Mouse (Mus musculus): ENCODE results near the gene Msh3.
"Not testable (repeated sequence)": the region's sequence is repeated elsewhere in the genome, so short reads cannot be mapped to it uniquely, and the experiment has no call there.

The Msh3 gene

GRCm38 (mm10) chr13:92354456-92355271, at the start of gene Msh3, which contains the start of gene Dhfr:
Gene Msh3 (minus strand): TSS chr13:92355003.
Gene Dhfr (plus strand): TSS chr13:92354726.
- DNase-seq (ENCODE audit: low spot score in 2 of 2): peak; percentile 91 to 96

- DNase-seq (ENCODE audit: low spot score in 2 of 2): no peak
These were observed 48.7 kb upstream of the Msh3 start for GRCm38 (mm10) chr13:92403496-92403895.

GRCm38 (mm10) chr13:92402063-92402462, 47.3 kb upstream of the Msh3 start:
- no peak for DNase-seq (ENCODE audit: low spot score in 2 of 2)

- DNase-seq (ENCODE audit: low spot score in 2 of 2): no peak
These were observed 43.9 kb upstream of the Msh3 start for GRCm38 (mm10) chr13:92398491-92399384.

GRCm38 (mm10) chr13:92393047-92393661, 38.4 kb upstream of the Msh3 start:
- no peak for DNase-seq (ENCODE audit: low spot score in 2 of 2)

- no peak for DNase-seq (ENCODE audit: low spot score in 2 of 2)
These were observed 32.6 kb upstream of the Msh3 start for GRCm38 (mm10) chr13:92387367-92387766.

- not testable (repeated sequence) for DNase-seq (ENCODE audit: low spot score in 2 of 2)
These were observed 16.7 kb upstream of the Msh3 start for GRCm38 (mm10) chr13:92371466-92371865.

GRCm38 (mm10) chr13:92370811-92371210, 16.0 kb upstream of the Msh3 start:
- no peak for DNase-seq (ENCODE audit: low spot score in 2 of 2)

- DNase-seq (ENCODE audit: low spot score in 2 of 2): no peak
These were observed 10.5 kb upstream of the Msh3 start for GRCm38 (mm10) chr13:92365312-92365711.

GRCm38 (mm10) chr13:92361609-92362008, 6.8 kb upstream of the Msh3 start:
- no peak for DNase-seq (ENCODE audit: low spot score in 2 of 2)

- DNase-seq (ENCODE audit: low spot score in 2 of 2): no peak
These were observed 2.8 kb upstream of the Msh3 start for GRCm38 (mm10) chr13:92357644-92358043.

- no peak for DNase-seq (ENCODE audit: low spot score in 2 of 2)
These were observed 1.6 kb upstream of the Msh3 start for GRCm38 (mm10) chr13:92356376-92356775.

- DNase-seq (ENCODE audit: low spot score in 2 of 2): no peak
These were observed 455 bp upstream of the Msh3 start for GRCm38 (mm10) chr13:92355272-92355643.

- DNase-seq (ENCODE audit: low spot score in 2 of 2): no peak
These were observed 847 bp downstream of the Msh3 start for GRCm38 (mm10) chr13:92353956-92354355.

- DNase-seq (ENCODE audit: low spot score in 2 of 2): no peak
These were observed 3.7 kb downstream of the Msh3 start for GRCm38 (mm10) chr13:92351100-92351499.

- no peak for DNase-seq (ENCODE audit: low spot score in 2 of 2)
These were observed 8.5 kb downstream of the Msh3 start for GRCm38 (mm10) chr13:92346338-92346737.

GRCm38 (mm10) chr13:92344033-92344432, 10.8 kb downstream of the Msh3 start:
- no peak for DNase-seq (ENCODE audit: low spot score in 2 of 2)

- no peak for DNase-seq (ENCODE audit: low spot score in 2 of 2)
These were observed 15.0 kb downstream of the Msh3 start for GRCm38 (mm10) chr13:92339787-92340186.

- DNase-seq (ENCODE audit: low spot score in 2 of 2): no peak
These were observed 16.9 kb downstream of the Msh3 start for GRCm38 (mm10) chr13:92337773-92338462.

GRCm38 (mm10) chr13:92336857-92337256, 17.9 kb downstream of the Msh3 start:
- no peak for DNase-seq (ENCODE audit: low spot score in 2 of 2)

- DNase-seq (ENCODE audit: low spot score in 2 of 2): no peak
These were observed 22.5 kb downstream of the Msh3 start for GRCm38 (mm10) chr13:92332103-92332879.

Data from urinary bladder, adult 18-20 months (tissue).